Mouse (Mus musculus): ENCODE measurements around the gene Trappc2l. TPM values are rescaled to one million over a fixed set of nuclear protein-coding genes. Genes with fewer than 3 reads are reported as not detected.

Gene Trappc2l
- polyA plus RNA-seq, 1 experiment from 2014 or later, result 48.9 TPM

- Histone ChIP-seq H3K9me3 (no peaks in the 10 kb centered on the region), H3K36me3 (peaks cover 22% of the 10 kb centered on the region), H3K4me2 (no peak overlapping the region), H3K27ac (peak overlapping the region; percentile 62), H3K4me3 (no peak overlapping the region), H3K9ac (no peak overlapping the region), H3K4me1 (peaks cover 38% of the 10 kb centered on the region), H3K27me3 (no peaks in the 10 kb centered on the region)
- ATAC-seq (ENCODE audit: insufficient number of reproducible peaks, low FRiP score, low TSS enrichment, low read depth), result no peak
- WGBS, result 55% methylated on average over 9 of the region's 9 CpGs
Measured at GRCm38 (mm10) chr8:122616181-122616905, 4.9 kb downstream of the Trappc2l start.

DNA sequence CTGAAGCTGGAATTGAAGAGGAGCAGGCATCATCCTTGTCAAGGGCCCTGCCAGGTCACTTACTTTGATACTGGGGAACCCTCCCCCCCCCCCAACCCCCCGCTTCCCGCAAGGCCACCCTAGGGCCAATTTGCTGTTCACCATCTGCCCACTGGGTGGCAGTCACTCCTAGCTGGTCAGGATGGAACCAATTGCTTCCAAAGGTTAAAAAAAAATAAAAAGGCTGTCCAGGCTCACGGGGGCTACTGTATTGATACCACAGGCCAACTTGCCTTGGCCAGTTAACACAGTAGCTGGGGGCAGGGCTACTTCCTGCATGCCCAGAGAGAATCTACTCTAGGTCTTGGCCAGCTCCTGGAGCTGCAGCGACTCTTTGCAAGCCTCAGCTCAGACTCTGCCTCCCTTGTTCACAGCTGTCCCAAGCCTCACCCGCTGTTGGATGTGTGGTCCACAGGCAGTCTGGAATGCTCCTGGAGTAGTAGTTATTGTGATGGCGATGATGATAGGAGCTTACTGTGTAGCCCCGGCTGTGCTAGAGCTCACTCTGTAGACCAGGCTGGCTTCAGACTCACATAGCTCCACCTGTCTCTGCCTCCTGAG lies 6.6 kb downstream of the Trappc2l start:
- Histone ChIP-seq H3K4me3 (no peak overlapping the region), H3K4me2 (no peak overlapping the region), H3K27ac (no peak overlapping the region), H3K36me3 (peaks cover 21% of the 10 kb centered on the region), H3K9me3 (no peaks in the 10 kb centered on the region), H3K27me3 (no peaks in the 10 kb centered on the region), H3K4me1 (peaks cover 27% of the 10 kb centered on the region), H3K9ac (no peak overlapping the region)
- ATAC-seq (ENCODE audit: insufficient number of reproducible peaks, low FRiP score, low TSS enrichment, low read depth), result no peak
- 28% methylated on average over 5 of the region's 7 CpGs for WGBS

DNA sequence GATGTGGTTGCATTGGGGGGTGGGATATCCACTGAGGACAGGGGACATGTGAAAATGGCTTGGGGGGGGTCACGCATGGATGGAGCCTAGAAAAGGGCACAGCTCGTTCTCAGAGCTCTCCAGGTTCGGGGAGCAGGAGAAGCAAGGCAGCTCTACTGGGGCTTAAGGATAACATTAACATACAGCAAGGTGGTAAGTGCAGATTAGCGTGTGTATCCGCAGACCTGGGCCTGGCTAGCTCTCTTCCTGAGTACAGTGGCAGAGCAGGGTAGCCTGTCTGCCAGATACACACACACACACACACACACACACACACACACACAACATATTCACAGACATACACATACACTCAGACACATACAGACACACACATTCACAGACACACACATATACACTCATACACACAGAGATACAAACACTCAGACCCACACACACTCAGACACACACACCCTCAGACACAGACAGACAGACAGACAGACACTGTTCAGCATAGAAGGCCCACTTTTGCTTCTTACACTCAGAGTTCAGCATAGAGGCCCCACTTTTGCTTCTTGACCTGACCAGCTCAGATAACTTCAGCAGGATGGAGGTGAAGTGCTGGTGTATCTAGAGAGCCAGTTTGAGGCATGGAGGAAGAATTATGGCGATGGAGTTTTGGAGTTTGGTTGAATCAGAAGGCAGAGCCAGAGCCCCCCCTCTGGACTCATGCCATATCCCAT lies 7.4 kb downstream of the Trappc2l start:
- Histone ChIP-seq H3K4me1 (peaks cover 25% of the 10 kb centered on the region), H3K36me3 (peaks cover 14% of the 10 kb centered on the region), H3K27me3 (no peaks in the 10 kb centered on the region), H3K4me2 (no peak overlapping the region), H3K9ac (no peak overlapping the region), H3K9me3 (no peaks in the 10 kb centered on the region), H3K4me3 (no peak overlapping the region), H3K27ac (no peak overlapping the region)
- ATAC-seq (ENCODE audit: insufficient number of reproducible peaks, low FRiP score, low TSS enrichment, low read depth), result no peak
- 77% methylated on average over 6 of the region's 6 CpGs for WGBS

DNA sequence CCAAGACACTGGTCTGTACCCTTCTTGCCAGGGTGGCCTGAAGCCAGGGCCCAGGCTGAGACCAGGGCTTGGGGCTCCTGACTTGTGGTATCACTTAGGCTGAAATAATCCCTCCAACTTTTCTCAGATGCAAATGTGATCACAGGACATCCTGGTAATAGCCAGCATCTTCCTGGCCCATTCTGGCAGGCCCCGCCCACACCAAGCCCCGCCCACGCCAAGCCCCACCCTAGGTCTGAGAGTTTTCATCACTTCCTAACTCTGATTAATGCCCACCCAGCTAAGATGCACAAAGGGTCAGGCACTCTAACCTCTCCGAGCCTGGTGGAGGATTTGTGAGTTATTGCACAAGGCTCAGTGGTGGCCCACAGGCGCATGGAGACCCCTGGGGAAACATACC lies 9.0 kb downstream of the Trappc2l start:
- Histone ChIP-seq H3K4me2 (no peak overlapping the region), H3K27me3 (no peaks in the 10 kb centered on the region), H3K9me3 (no peaks in the 10 kb centered on the region), H3K4me1 (peaks cover 24% of the 10 kb centered on the region), H3K9ac (no peak overlapping the region), H3K4me3 (no peak overlapping the region), H3K36me3 (peaks cover under 1% of the 10 kb centered on the region; the same call in 1 of the 2 replicates), H3K27ac (no peak overlapping the region)
- no peak for ATAC-seq (ENCODE audit: insufficient number of reproducible peaks, low FRiP score, low TSS enrichment, low read depth)
- 27% methylated on average over 5 of the region's 5 CpGs for WGBS

GRCm38 (mm10) chr8:122622727-122623126 lies 11.3 kb downstream of the Trappc2l start, which contains the start of gene Pabpn1l:
Pabpn1l (minus strand) TSS chr8:122622739.
- no peak within 1 kb of the TSS for H3K9ac ChIP-seq
- H3K4me1 ChIP-seq, result peaks cover 13% of the 10 kb centered on the region
- H3K36me3 ChIP-seq, result no peaks in the 10 kb centered on the region
- no peaks in the 10 kb centered on the region for H3K27me3 ChIP-seq
- no peak within 1 kb of the TSS for H3K4me2 ChIP-seq
- no peak within 1 kb of the TSS for H3K4me3 ChIP-seq
- whole genome bisulfite sequencing, result 63% methylated on average over 6 of the region's 6 CpGs
- H3K27ac ChIP-seq, result no peak within 1 kb of the TSS
- no peaks in the 10 kb centered on the region for H3K9me3 ChIP-seq
- ATAC-seq (ENCODE audit: insufficient number of reproducible peaks, low FRiP score, low TSS enrichment, low read depth), result no peak

DNA sequence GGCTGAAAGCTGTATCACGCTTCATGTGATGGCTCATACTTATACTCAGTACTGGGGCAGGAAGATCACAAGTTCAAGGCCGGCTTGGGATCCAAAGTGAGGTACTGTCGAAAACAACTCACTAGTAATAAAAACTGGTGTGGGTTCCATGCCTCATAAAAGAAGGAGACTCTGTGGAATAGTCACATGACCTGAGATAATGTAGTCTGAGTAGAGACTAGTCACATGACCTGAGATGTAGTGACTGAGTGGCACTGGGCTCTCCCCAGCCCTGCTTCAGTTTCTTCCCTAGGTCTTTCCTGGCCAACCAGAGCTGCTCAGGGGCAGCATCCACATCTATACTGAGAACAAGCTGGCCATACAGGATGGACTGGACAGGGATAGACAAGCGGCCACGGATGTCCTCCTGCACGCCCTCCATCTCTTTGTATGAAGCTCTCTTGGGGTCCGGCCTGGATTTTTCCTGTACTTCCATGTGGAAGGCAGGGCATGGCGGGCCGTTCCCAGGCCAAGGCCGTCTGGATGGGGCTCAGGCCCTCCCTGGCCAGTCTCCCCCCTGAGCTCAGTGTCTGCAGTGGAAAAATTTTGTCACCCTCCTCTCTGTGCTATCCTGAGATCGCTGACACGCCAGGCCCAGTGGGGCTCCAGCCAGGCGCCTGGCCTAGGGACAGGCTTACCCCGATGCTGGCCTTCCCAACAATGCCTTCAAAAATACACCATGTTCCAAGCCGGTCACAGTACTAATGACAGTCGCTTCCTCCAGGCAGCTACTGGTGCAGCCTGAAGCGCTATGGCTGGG lies 12.6 kb downstream of the Trappc2l start:
- no peaks in the 10 kb centered on the region for H3K27me3 ChIP-seq

GRCm38 (mm10) chr8:122624653-122625052 lies 13.2 kb downstream of the Trappc2l start:
- Histone ChIP-seq H3K9ac (no peak overlapping the region), H3K4me1 (peaks cover 5% of the 10 kb centered on the region), H3K9me3 (no peaks in the 10 kb centered on the region), H3K4me3 (no peak overlapping the region), H3K27me3 (no peaks in the 10 kb centered on the region), H3K4me2 (no peak overlapping the region), H3K27ac (no peak overlapping the region), H3K36me3 (no peaks in the 10 kb centered on the region)
- no peak for ATAC-seq (ENCODE audit: insufficient number of reproducible peaks, low FRiP score, low TSS enrichment, low read depth)
- WGBS, result 76% methylated on average over 5 of the region's 5 CpGs

More for the DNA sequence above, 12.6 kb downstream of the Trappc2l start:
- Histone ChIP-seq H3K4me3 (no peak overlapping the region), H3K9ac (no peak overlapping the region), H3K27ac (no peak overlapping the region), H3K9me3 (no peaks in the 10 kb centered on the region), H3K4me1 (peaks cover 8% of the 10 kb centered on the region), H3K4me2 (no peak overlapping the region), H3K36me3 (no peaks in the 10 kb centered on the region)
- ATAC-seq (ENCODE audit: insufficient number of reproducible peaks, low FRiP score, low TSS enrichment, low read depth), result no peak
- WGBS, result 85% methylated on average over 17 of the region's 17 CpGs

DNA sequence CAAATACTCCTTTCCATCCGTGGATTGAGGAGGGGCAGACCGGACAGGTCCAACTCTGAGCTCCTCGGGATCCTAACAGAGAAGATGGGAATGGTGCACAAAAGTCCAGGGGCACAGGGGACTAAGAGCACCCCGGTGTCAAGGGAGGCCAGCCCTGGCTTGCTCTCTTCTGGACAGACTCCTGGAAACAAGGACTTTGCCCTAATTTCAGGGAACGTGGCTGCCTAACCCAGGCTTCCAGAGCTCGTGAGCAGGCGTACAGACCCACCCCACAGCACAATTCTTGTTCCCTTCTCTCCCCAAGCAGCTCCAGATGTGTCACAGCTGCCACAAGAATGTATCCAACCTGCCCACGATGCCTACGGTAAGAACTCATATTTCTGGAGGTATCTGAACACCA lies 14.4 kb downstream of the Trappc2l start:
- H3K4me2 ChIP-seq, result no peak overlapping the region
- no peaks in the 10 kb centered on the region for H3K27me3 ChIP-seq
- no peak overlapping the region for H3K9ac ChIP-seq
- no peak for ATAC-seq (ENCODE audit: insufficient number of reproducible peaks, low FRiP score, low TSS enrichment, low read depth)
- 64% methylated on average over 9 of the region's 9 CpGs for WGBS
- peaks cover 4% of the 10 kb centered on the region; the same call in 1 of the 2 replicates for H3K4me1 ChIP-seq
- no peak overlapping the region for H3K4me3 ChIP-seq
- H3K36me3 ChIP-seq, result 0 out of 2 replicates have a peak, but pooled peaks cover 6% of the 10 kb centered on the region
- no peaks in the 10 kb centered on the region for H3K9me3 ChIP-seq
- H3K27ac ChIP-seq, result no peak overlapping the region

GRCm38 (mm10) chr8:122626896-122627295 lies 15.5 kb downstream of the Trappc2l start:
- Histone ChIP-seq H3K27ac (no peak overlapping the region), H3K36me3 (0 out of 2 replicates have a peak, but pooled peaks cover 6% of the 10 kb centered on the region), H3K4me1 (peaks cover 4% of the 10 kb centered on the region; the same call in 1 of the 2 replicates), H3K9ac (no peak overlapping the region), H3K9me3 (no peaks in the 10 kb centered on the region), H3K4me2 (no peak overlapping the region), H3K27me3 (no peaks in the 10 kb centered on the region), H3K4me3 (no peak overlapping the region)
- WGBS, result 76% methylated on average over 2 of the region's 2 CpGs
- ATAC-seq (ENCODE audit: insufficient number of reproducible peaks, low FRiP score, low TSS enrichment, low read depth), result no peak

DNA sequence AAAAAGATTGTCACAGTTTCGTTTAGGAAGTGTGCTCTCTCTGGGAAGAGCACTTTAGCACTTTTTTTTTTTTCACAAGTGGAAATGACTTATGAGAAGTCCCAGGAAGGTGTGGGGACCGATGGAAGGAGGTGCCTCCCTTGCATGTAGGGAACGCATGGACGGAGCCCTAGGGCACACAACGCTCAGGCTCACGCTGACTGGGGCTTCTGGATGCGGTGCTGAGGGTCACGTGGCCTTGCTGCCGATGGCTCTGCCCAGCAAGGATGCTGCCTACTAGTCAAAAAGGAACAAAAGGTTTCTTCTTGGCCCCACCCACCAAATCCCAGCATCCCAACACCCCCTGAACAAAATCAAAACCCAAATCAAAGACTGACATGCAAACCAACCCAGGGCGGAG lies 17.9 kb downstream of the Trappc2l start:
- Histone ChIP-seq H3K9ac (no peak overlapping the region), H3K27me3 (no peaks in the 10 kb centered on the region), H3K27ac (no peak overlapping the region), H3K36me3 (peaks cover 15% of the 10 kb centered on the region; the same call in 1 of the 2 replicates), H3K4me2 (no peak overlapping the region), H3K9me3 (no peaks in the 10 kb centered on the region), H3K4me1 (peaks cover 4% of the 10 kb centered on the region; the same call in 1 of the 2 replicates), H3K4me3 (no peak overlapping the region)
- 42% methylated on average over 10 of the region's 10 CpGs for WGBS
- no peak for ATAC-seq (ENCODE audit: insufficient number of reproducible peaks, low FRiP score, low TSS enrichment, low read depth)

DNA sequence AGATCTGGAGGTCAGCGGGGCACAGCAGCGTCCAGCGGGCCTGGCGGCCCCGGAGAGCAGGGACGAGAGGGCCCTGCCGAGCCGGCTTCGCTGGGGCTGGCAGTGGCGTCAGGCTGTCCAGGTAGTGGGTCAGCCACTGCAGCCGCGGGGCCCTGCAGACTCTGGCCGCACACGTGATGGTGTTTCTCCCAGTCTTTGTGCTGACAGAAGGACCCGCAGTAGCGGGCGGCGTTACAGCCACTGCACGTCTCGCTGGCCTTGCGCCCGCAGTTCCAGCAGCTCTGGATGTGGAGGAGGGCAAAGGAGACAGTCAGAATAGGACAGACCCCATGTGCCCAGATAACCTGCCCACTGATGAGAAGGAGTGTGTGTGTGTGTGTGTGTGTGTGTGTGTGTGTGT lies 19.3 kb downstream of the Trappc2l start:
- H3K4me2 ChIP-seq, result no peak overlapping the region
- H3K27ac ChIP-seq, result no peak overlapping the region
- 61% methylated on average over 22 of the region's 22 CpGs for WGBS
- H3K9ac ChIP-seq, result no peak overlapping the region
- no peak for ATAC-seq (ENCODE audit: insufficient number of reproducible peaks, low FRiP score, low TSS enrichment, low read depth)
- H3K4me1 ChIP-seq, result peaks cover 8% of the 10 kb centered on the region
- no peak overlapping the region for H3K4me3 ChIP-seq
- peaks cover 25% of the 10 kb centered on the region for H3K36me3 ChIP-seq
- H3K9me3 ChIP-seq, result no peaks in the 10 kb centered on the region
- no peaks in the 10 kb centered on the region for H3K27me3 ChIP-seq

Measured in limb, embryonic 15.5 days (tissue).